Mouse (Mus musculus) left cerebral cortex, adult 2 months (tissue): ENCODE measurements around the gene Crybb2. TPM values are rescaled to one million over a fixed set of nuclear protein-coding genes. Genes with fewer than 3 reads are reported as not detected.

Experiments used
- DNase-seq, 2 experiments: peaks; one replicate each; pipeline ENCODE4 v3.0.0; 2021 to 2022; ENCODE audit warnings: low spot score in 2 of 2, mixed read lengths in 1 of 2; ENCODE audit errors: extremely low spot score in 1 of 2
- H3K27ac ChIP-seq: fragments of 200-600 bp; 2 replicates; pipeline ENCODE4 v1.8.1; 2022
- H3K4me3 ChIP-seq: fragments of 200-600 bp; 2 replicates; pipeline ENCODE4 v1.8.1; 2022
- CTCF ChIP-seq: fragments of 200-600 bp; IDR thresholded peaks from 2 replicates; pipeline ENCODE4 v1.8.1; 2022; ENCODE audit warnings: antibody characterized with exemption, mild to moderate bottlenecking, moderate library complexity
- intact Hi-C: fragments of 180-260 bp; cut with DNase I; formaldehyde crosslinking; loops from one replicate; pipeline ENCODE4 v1.15.1; 2025
- total RNA-seq, 2 experiments: library from RNA; stranded (reverse); gene quantifications; 2 replicates each; pipeline ENCODE4 v1.2.3; 2021

Crybb2 gene
- total RNA-seq, 2 experiments from 2014 or later = not detected

DNA sequence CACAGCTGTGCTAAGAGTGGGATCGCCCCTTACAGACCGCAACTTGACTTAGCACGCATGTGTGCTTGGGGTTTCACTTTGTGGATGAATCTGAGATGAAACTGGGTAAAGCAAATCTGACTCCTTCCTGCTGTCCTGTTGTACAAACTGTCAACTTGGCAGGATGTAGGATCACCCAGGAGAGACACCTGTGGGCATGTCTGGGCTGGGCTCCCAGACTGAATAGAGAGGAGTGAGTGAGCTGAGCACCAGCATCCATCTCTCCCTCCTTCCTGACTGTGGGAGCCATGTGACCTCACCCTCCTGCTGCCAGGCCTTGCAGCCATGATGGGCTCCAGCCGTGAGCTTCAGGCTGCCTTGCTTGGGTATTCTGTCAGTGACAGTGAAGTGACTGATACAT lies 35.6 kb upstream of the Crybb2 start:
- Histone ChIP-seq H3K27ac (no peak overlapping the region), H3K4me3 (no peak overlapping the region)
- DNase-seq = no peak
- intact Hi-C loops = no loop called here
- TF ChIP-seq CTCF = no peak

- Histone ChIP-seq H3K27ac (no peak overlapping the region), H3K4me3 (no peak overlapping the region)
- intact Hi-C loops = no loop called here
- DNase-seq = no peak
- no peak for TF ChIP-seq CTCF
Observed at GRCm38 (mm10) chr5:113105035-113105434, 35.1 kb upstream of the Crybb2 start.

DNA sequence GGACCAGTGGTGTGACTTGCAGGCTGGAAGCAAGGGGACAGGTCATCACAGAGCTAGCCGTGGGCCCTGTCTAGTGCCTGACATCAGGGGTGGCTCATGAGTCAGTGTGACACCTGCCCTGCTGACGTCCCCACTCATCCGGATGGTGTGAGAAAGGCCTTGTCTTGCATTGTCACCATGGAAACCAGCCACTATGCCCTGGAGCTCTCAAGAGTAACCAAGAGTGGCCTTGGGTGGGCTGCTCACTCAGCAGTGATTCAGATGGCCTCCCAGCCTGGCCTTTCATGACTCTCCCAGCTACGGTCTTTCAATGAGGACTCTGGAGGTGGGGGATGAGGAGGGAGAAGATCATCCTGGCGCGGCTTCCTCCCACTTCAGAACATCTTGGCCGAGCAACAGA lies 32.5 kb upstream of the Crybb2 start:
- no peak for DNase-seq
- intact Hi-C loops = loop anchor here (5.0 kb wide), 1 partner anchor 35 kb away; no protein-coding TSS in a partner anchor
- H3K4me3 ChIP-seq = no peak overlapping the region
- peak overlapping the region; percentile 44; the same call in 1 of the 2 replicates for H3K27ac ChIP-seq
- no peak for TF ChIP-seq CTCF

- Histone ChIP-seq H3K27ac (peak overlapping the region; percentile 75), H3K4me3 (no peak overlapping the region)
- intact Hi-C loops = loop anchor here (5.0 kb wide), 1 partner anchor 36 kb away; no protein-coding TSS in a partner anchor
- DNase-seq = no peak
- TF ChIP-seq CTCF = no peak
Observed at GRCm38 (mm10) chr5:113101457-113101856, 31.5 kb upstream of the Crybb2 start.

DNA sequence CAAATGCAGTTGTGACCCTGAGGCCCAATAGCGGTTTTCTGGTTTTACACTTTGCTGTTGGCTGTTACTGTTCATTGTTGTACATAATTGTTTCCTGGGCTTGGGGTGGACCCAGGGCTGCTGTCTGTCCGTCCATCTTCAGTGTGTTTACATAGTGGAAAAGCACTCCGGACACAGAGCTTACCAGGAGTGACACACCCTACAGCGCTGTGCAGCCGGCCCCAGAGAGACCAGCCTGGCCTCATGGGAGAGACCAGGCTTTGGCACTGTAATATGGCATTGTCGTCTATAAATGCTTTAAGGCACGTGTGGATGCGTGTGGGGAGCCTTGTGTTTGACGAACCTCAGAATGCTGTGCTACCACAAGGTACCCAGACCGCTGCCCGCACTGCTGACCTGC lies 30.5 kb upstream of the Crybb2 start:
- peak overlapping the region; percentile 32 for H3K27ac ChIP-seq
- DNase-seq = no peak
- no peak overlapping the region for H3K4me3 ChIP-seq
- no peak for TF ChIP-seq CTCF
- intact Hi-C loops = loop anchor here (1.0 to 5.0 kb wide), 2 partner anchors 37 to 55 kb away; no protein-coding TSS in a partner anchor

DNA sequence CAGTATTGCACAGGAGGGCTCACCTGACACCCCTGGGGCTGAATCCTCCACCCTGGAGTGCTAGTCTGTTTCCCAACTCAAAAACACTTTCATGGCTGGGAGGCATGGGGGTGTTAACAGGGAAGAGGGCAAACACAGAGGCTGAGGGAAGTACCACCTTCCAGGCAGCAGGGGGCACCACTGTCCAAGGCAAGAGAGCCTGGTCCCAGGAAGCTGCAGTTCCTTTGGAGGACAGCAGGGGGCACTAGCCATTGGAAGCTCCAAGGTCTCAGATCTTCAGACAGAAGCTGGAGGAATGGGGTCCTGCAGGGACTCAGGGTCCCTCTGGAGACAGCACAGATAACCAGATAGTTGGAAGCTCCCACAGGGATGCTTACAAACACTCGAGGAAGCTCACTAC lies 29.6 kb upstream of the Crybb2 start:
- intact Hi-C loops = loop anchor here (1.0 kb wide), 2 partner anchors 68 to 127 kb away; partner anchors contain the start of gene Tmem211
- Histone ChIP-seq H3K27ac (no peak overlapping the region; the same call in 1 of the 2 replicates), H3K4me3 (no peak overlapping the region)
- no peak; the same call in none of the 2 replicates for TF ChIP-seq CTCF
- peak; percentile 84 to 95 for DNase-seq

GRCm38 (mm10) chr5:113097551-113097950 lies 27.6 kb upstream of the Crybb2 start:
- TF ChIP-seq CTCF = no peak
- intact Hi-C loops = no loop called here
- Histone ChIP-seq H3K4me3 (no peak overlapping the region), H3K27ac (no peak overlapping the region)
- no peak for DNase-seq

DNA sequence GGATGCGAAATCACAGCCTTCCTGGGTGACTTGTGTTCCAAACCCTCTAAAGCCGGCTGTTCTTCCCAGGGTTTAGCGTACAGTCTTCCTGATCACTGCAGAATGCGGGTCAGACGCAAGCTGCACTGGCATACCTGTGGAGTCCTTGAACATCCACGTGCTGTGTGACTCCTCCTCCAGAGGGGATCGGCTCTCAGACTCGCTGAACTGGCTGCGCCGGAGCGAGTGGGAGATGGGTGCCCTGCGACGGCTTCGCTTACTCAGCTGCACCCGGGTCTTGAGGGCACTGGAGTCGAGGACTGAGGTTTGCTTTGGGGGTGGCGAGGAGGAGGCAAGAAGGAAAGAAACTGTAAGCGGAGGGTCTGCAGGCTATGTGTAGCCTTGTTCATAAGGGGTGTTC lies 25.5 kb upstream of the Crybb2 start:
- no peak for DNase-seq
- Histone ChIP-seq H3K27ac (no peak overlapping the region), H3K4me3 (no peak overlapping the region)
- intact Hi-C loops = no loop called here
- TF ChIP-seq CTCF = no peak

- intact Hi-C loops = no loop called here
- H3K27ac ChIP-seq = no peak overlapping the region
- TF ChIP-seq CTCF = no peak
- H3K4me3 ChIP-seq = no peak overlapping the region
- no peak for DNase-seq
Observed at GRCm38 (mm10) chr5:113092406-113092805, 22.5 kb upstream of the Crybb2 start.

DNA sequence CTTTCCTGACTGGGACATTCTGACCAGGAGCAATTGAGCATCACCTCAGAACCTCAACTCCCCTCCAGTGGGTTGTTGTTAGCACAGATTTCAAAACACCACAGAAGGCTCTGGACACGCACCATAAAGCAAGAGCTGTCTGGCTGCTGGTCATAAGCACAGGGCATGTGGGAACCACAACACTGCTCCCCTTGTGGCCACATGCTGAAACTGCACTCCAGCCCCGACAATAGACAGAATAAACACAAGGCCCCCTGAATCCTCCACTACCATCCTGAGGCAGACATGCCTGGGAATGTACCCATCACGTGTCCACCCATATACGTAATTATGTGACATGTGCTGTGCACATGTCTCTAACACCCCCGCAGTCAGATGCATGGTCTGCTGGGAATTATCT lies 21.2 kb upstream of the Crybb2 start:
- TF ChIP-seq CTCF = peak; percentile 80
- intact Hi-C loops = no loop called here
- Histone ChIP-seq H3K27ac (no peak overlapping the region), H3K4me3 (no peak overlapping the region)
- no peak for DNase-seq

GRCm38 (mm10) chr5:113090750-113091149 lies 20.8 kb upstream of the Crybb2 start:
- TF ChIP-seq CTCF = no peak
- Histone ChIP-seq H3K4me3 (no peak overlapping the region), H3K27ac (no peak overlapping the region)
- intact Hi-C loops = no loop called here
- DNase-seq = no peak

DNA sequence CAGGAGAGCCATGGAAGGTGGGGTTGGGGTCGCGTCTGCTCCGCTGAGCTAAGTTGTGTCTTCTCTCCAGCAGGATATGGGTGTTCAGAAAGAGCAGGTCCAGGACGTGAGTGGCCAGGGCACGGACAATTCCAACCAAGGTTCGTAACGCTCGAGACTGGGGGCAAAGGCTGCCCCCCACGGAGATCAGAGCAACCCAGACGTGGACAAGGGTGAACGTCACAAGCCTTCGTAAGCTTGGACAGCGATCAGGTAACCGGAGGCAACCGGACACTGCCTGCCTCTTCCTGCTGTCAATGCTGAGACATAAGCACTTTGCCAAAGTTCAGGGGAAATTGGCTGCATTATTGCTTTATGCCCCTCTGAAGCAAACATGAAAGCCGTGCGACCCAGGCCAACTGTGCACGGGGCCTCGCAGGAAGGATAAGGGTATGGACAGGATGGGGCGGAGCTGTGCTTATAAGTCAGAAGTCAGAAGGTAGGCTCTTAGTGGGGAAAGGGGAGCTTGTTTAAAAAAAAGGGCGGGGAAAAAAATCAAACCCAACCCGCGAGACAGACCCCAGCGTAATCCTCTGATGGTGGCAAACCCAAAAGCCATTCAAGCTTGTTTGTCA lies 20.3 kb upstream of the Crybb2 start:
- intact Hi-C loops = no loop called here
- Histone ChIP-seq H3K27ac (no peak overlapping the region), H3K4me3 (no peak overlapping the region)
- TF ChIP-seq CTCF = no peak
- DNase-seq = no peak

GRCm38 (mm10) chr5:113087465-113087864 lies 17.5 kb upstream of the Crybb2 start:
- TF ChIP-seq CTCF = no peak
- intact Hi-C loops = loop anchor here (10.0 kb wide), 1 partner anchor 653 kb away; no protein-coding TSS in a partner anchor
- no peak for DNase-seq
- Histone ChIP-seq H3K4me3 (no peak overlapping the region), H3K27ac (no peak overlapping the region)
